Mouse (Mus musculus) thymus, adult 2 months (tissue): Measurements from ENCODE around the gene Tead4. TPM values are rescaled to one million over a fixed set of nuclear protein-coding genes. Genes with fewer than 3 reads are reported as not detected.
A peak's percentile ranks its signal among the peaks of the same experiment; 100 is the strongest.
"Not testable (repeated sequence)": the region's sequence is repeated elsewhere in the genome, so short reads cannot be mapped to it uniquely, and the experiment has no call there.

ENCODE experiments used
- DNase-seq: peaks from one replicate; pipeline ENCODE4 v3.0.0; 2021
- H3K27ac ChIP-seq: fragments of 200-500 bp; 2 replicates; pipeline ENCODE4 v1.5.1; 2012; ENCODE audit warnings: low read length, control low read depth; ENCODE audit not compliant: control insufficient read depth, insufficient read depth
- H3K27me3 ChIP-seq: fragments of 200-500 bp; 2 replicates; pipeline ENCODE4 v1.6.1; 2012; ENCODE audit warnings: mild to moderate bottlenecking, low read length, moderate library complexity, mixed read lengths; ENCODE audit not compliant: control insufficient read depth, insufficient read depth
- H3K36me3 ChIP-seq: fragments of 200-500 bp; 2 replicates; pipeline ENCODE4 v1.6.1; 2012; ENCODE audit warnings: mild to moderate bottlenecking, low read length, moderate library complexity; ENCODE audit not compliant: control insufficient read depth, insufficient read depth
- H3K4me1 ChIP-seq: fragments of 200-500 bp; replicated peaks from 2 replicates; pipeline ENCODE4 v1.6.1; 2012; ENCODE audit warnings: low read length; ENCODE audit not compliant: control insufficient read depth, insufficient read depth
- H3K4me3 ChIP-seq: fragments of 200-500 bp; 2 replicates; pipeline ENCODE4 v1.5.1; 2012; ENCODE audit warnings: mild to moderate bottlenecking, low read length, control low read depth, moderate library complexity; ENCODE audit not compliant: control insufficient read depth, insufficient read depth
- CTCF ChIP-seq: fragments of 200-500 bp; IDR thresholded peaks from 2 replicates; pipeline ENCODE4 v1.5.1; 2012; ENCODE audit warnings: mild to moderate bottlenecking, control low read depth, low read length, moderate library complexity, borderline replicate concordance; ENCODE audit not compliant: control insufficient read depth, poor library complexity, insufficient read depth; ENCODE audit errors: extremely low read depth
- POLR2A ChIP-seq: fragments of 200-500 bp; IDR thresholded peaks from 2 replicates; pipeline ENCODE4 v1.6.1; 2012; ENCODE audit warnings: mild to moderate bottlenecking, low read length, control low read depth, moderate library complexity; ENCODE audit not compliant: control insufficient read depth, poor library complexity, insufficient read depth; ENCODE audit errors: extremely low read depth
- WGBS: fragments of 180-500 bp; shearing (Covaris S2); methylation state at CpG from one replicate; pipeline ENCODE4 v1.1.7; 2018; 5-methylcytosine and 5-hydroxymethylcytosine counted together
- polyA plus RNA-seq: library from polyadenylated mRNA; depleted of rRNA; stranded (reverse); fragments of >200 nt; gene quantifications from 2 replicates; pipeline ENCODE4 v1.2.3, GENCODE M21; 2012

Gene Tead4
- polyA plus RNA-seq, 1 experiment, result 0.53 TPM

GRCm38 (mm10) chr6:128232216-128232615 lies 68.4 kb downstream of the Tead4 start:
- H3K27me3 ChIP-seq, result no peaks in the 10 kb centered on the region
- DNase-seq, result no peak
- no peak overlapping the region for H3K4me3 ChIP-seq
- TF ChIP-seq POLR2A (no peak), CTCF (no peak)
- no peaks in the 10 kb centered on the region for H3K4me1 ChIP-seq
- H3K27ac ChIP-seq, result no peak overlapping the region
- WGBS, result 20% methylated on average over 7 of the region's 7 CpGs
- H3K36me3 ChIP-seq, result no peaks in the 10 kb centered on the region

GRCm38 (mm10) chr6:128231741-128232140 lies 68.9 kb downstream of the Tead4 start:
- Histone ChIP-seq H3K27ac (no peak overlapping the region), H3K27me3 (no peaks in the 10 kb centered on the region), H3K36me3 (no peaks in the 10 kb centered on the region), H3K4me1 (no peaks in the 10 kb centered on the region), H3K4me3 (no peak overlapping the region)
- DNase-seq, result no peak
- TF ChIP-seq CTCF (no peak), POLR2A (no peak)
- 13% methylated on average over 3 of the region's 3 CpGs for WGBS

GRCm38 (mm10) chr6:128227438-128228017 lies 73.1 kb downstream of the Tead4 start:
- H3K27me3 ChIP-seq, result no peaks in the 10 kb centered on the region
- H3K36me3 ChIP-seq, result no peaks in the 10 kb centered on the region
- H3K4me1 ChIP-seq, result no peaks in the 10 kb centered on the region
- WGBS, result 32% methylated on average over 8 of the region's 8 CpGs
- H3K4me3 ChIP-seq, result no peak overlapping the region
- TF ChIP-seq CTCF (peak; percentile 19; the same call in 1 of the 2 replicates), POLR2A (no peak)
- no peak for DNase-seq
- H3K27ac ChIP-seq, result no peak overlapping the region

DNA sequence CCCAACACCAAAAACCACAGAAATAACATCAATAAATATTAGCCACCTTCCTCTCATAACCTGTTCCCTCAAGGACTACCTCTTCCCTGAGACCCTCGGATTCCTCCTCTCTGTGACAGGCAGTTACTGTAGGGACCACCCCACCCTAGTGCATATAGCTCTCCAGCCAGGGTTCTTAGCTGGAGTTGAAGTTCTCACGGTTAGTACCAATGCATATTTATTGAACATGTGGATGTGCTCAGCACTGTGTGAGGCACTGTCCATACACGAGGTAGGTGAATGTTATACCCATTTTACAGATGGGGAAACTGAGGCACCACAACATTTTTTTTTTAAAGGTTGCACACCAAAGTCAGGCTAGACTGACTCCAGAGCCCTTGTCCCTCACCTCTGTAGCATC lies 73.7 kb downstream of the Tead4 start:
- Histone ChIP-seq H3K36me3 (no peaks in the 10 kb centered on the region), H3K27ac (no peak overlapping the region), H3K4me3 (no peak overlapping the region), H3K27me3 (no peaks in the 10 kb centered on the region), H3K4me1 (no peaks in the 10 kb centered on the region)
- 91% methylated on average over 3 of the region's 3 CpGs for WGBS
- no peak for TF ChIP-seq POLR2A
- no peak for TF ChIP-seq CTCF
- DNase-seq, result no peak

DNA sequence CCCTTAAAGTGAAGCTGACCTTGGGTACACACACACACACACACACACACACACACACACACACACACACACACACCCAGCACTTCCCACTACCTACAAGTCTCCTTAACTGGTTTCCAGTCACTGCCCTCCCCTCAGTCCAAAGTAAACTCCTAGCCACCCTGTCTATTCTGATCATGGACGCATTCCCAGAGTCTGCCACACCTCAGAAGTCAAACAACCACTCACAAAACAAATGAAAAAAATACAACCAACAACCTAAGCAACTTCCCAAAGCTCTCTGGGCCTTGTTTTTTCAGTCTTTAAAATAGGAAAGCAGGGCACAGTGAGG lies 74.8 kb downstream of the Tead4 start:
- DNase-seq, result no peak
- Histone ChIP-seq H3K27ac (no peak overlapping the region), H3K36me3 (no peaks in the 10 kb centered on the region), H3K4me3 (no peak overlapping the region), H3K27me3 (no peaks in the 10 kb centered on the region), H3K4me1 (no peaks in the 10 kb centered on the region)
- 93% methylated on average over 1 of the region's 1 CpGs for WGBS
- TF ChIP-seq CTCF, result no peak
- no peak for TF ChIP-seq POLR2A

DNA sequence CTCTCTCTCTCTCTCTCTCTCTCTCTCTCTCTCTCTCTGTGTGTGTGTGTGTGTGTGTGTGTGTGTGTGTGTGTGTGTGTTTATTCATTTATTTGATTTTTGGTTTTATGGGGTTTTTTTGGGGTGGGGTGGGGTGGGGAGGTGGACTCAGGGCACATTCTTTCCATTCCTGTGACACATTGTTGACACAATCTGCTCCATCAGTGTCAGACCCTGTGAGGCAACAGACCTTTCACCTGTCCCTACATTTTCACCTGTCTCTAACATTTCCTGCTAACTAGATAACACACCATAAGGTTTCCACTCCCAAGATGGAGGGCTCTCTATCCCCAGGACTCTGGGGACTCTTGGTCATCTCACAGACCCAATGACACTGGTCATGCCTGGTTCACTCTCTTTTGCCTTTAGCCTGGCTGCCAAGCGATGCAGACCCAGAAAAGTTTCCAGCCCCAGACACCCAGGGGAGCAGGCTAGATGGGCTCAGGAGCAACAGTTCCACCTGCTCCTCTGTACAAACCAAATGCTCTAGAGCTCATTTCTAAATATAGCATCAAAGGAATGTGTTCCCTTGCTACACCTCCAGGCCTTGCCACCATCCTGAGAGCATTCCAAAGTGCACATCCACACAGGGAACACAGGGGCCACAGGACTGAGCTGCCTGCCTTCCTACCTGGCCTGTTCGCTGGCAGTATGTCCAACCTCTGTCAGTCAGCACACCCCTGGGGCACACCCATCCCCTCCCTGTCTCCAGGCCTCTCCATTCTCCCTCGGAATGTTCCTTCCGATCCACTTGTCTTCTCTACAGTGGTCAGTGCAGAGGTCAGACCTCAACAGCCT lies 75.4 kb downstream of the Tead4 start:
- TF ChIP-seq CTCF (no peak), POLR2A (no peak)
- DNase-seq, result no peak
- H3K4me3 ChIP-seq, result no peak overlapping the region
- 88% methylated on average over 4 of the region's 4 CpGs for WGBS
- H3K27me3 ChIP-seq, result no peaks in the 10 kb centered on the region
- no peaks in the 10 kb centered on the region for H3K36me3 ChIP-seq
- no peaks in the 10 kb centered on the region for H3K4me1 ChIP-seq
- H3K27ac ChIP-seq, result no peak overlapping the region

- no peak for TF ChIP-seq POLR2A
- TF ChIP-seq CTCF, result no peak
- no peaks in the 10 kb centered on the region for H3K27me3 ChIP-seq
- no peaks in the 10 kb centered on the region for H3K4me1 ChIP-seq
- H3K4me3 ChIP-seq, result no peak overlapping the region
- H3K27ac ChIP-seq, result no peak overlapping the region
- DNase-seq, result no peak
- H3K36me3 ChIP-seq, result no peaks in the 10 kb centered on the region
Measured at GRCm38 (mm10) chr6:128223159-128223558, 77.5 kb downstream of the Tead4 start.

DNA sequence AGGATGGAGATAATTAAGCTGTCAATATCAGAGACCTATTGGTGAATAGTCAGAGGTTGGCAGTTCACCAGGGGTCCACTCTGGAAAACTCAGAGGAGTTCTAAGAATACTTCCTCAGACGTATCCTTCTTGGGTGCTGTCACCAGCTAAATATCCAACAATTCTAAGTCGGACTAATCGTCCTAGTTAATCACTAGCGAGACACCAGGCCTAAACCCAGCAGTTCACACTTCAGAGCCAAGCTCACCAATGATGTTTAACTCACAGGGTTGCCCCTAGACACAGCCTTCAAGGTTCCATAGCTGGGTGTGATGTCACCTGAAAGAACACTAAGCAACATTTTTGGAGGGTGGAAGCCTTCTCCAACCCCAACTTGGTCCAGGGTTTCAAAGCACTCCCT lies 85.6 kb downstream of the Tead4 start:
- not testable (repeated sequence) for H3K4me3 ChIP-seq, H3K4me1 ChIP-seq, DNase-seq, H3K27me3 ChIP-seq, H3K36me3 ChIP-seq, H3K27ac ChIP-seq
- 97% methylated on average over 4 of the region's 4 CpGs for WGBS

- not testable (repeated sequence) for H3K4me3 ChIP-seq, H3K4me1 ChIP-seq, H3K27me3 ChIP-seq, DNase-seq, H3K36me3 ChIP-seq, H3K27ac ChIP-seq
- 98% methylated on average over 1 of the region's 1 CpGs for WGBS
Measured at GRCm38 (mm10) chr6:128209199-128209598, 91.4 kb downstream of the Tead4 start.
